Mouse (Mus musculus): ENCODE results near the gene Reln. TPM values are rescaled to one million over a fixed set of nuclear protein-coding genes. Genes with fewer than 3 reads are reported as not detected.

Gene Reln
- total RNA-seq, 1 experiment from 2014 or later = 0.57 TPM

Other genes with a start within 250 kb of the Reln start
- 13.7 to 26.4 TPM (median 17.1 TPM) in 3 replicates for gene Orc5, start 205.7 kb upstream of the Reln start, total RNA-seq (2017)

All from monocyte, adult 5-6 weeks (primary cell).